Mouse (Mus musculus) liver, adult 2 months (tissue): Measurements from ENCODE around the gene Numbl. TPM values are rescaled to one million over a fixed set of nuclear protein-coding genes. Genes with fewer than 3 reads are reported as not detected.
A peak's percentile ranks its signal among the peaks of the same experiment; 100 is the strongest.

Experiments used
- DNase-seq: peaks from one replicate; pipeline ENCODE4 v3.0.0-alpha.2; 2011; ENCODE audit warnings: low read depth, low spot score; ENCODE audit errors: extremely low read depth
- H3K27ac ChIP-seq: fragments of 200-500 bp; replicated peaks from 2 replicates; pipeline ENCODE4 v1.5.1; 2012; ENCODE audit warnings: low read depth, mild to moderate bottlenecking, control low read depth, inconsistent platforms, low read length; ENCODE audit not compliant: insufficient read depth
- H3K27me3 ChIP-seq: fragments of 200-500 bp; 2 replicates; pipeline ENCODE4 v1.6.1; 2012; ENCODE audit warnings: mild to moderate bottlenecking, moderate library complexity, low read length, inconsistent platforms; ENCODE audit not compliant: control insufficient read depth, insufficient read depth
- H3K36me3 ChIP-seq: fragments of 200-500 bp; 2 replicates; pipeline ENCODE4 v1.6.1; 2012; ENCODE audit warnings: low read length, inconsistent platforms; ENCODE audit not compliant: control insufficient read depth, insufficient read depth
- H3K4me1 ChIP-seq: fragments of 200-500 bp; 2 replicates; pipeline ENCODE4 v1.6.1; 2011; ENCODE audit warnings: low read length; ENCODE audit not compliant: control insufficient read depth, insufficient read depth
- H3K4me3 ChIP-seq: fragments of 200-500 bp; 2 replicates; pipeline ENCODE4 v1.5.1; 2011; ENCODE audit warnings: low read depth, mild to moderate bottlenecking, control low read depth, low read length, moderate library complexity; ENCODE audit not compliant: insufficient read depth
- H3K79me2 ChIP-seq: fragments of 200-500 bp; 2 replicates; pipeline ENCODE4 v1.6.1; 2012; ENCODE audit warnings: inconsistent platforms, mild to moderate bottlenecking, low read length, moderate library complexity; ENCODE audit not compliant: control insufficient read depth, insufficient read depth
- H3K9ac ChIP-seq: fragments of 200-500 bp; 2 replicates; pipeline ENCODE4 v1.6.1; 2012; ENCODE audit warnings: low read depth, mild to moderate bottlenecking, control low read depth, inconsistent platforms, low read length
- CTCF ChIP-seq: fragments of 200-500 bp; IDR thresholded peaks from 2 replicates; pipeline ENCODE4 v1.5.1; 2011; ENCODE audit warnings: low read depth, low read length, control low read depth
- POLR2A ChIP-seq: fragments of 200-500 bp; IDR thresholded peaks from 2 replicates; pipeline ENCODE4 v1.6.1; 2011; ENCODE audit warnings: low read length, control low read depth; ENCODE audit not compliant: insufficient read depth; ENCODE audit errors: extremely low read depth
- WGBS: fragments of 180-500 bp; shearing (Covaris S2); methylation state at CpG from one replicate; pipeline ENCODE4 v1.1.7; 2018; 5-methylcytosine and 5-hydroxymethylcytosine counted together
- polyA plus RNA-seq: library from polyadenylated mRNA; depleted of rRNA; stranded (reverse); fragments of >200 nt; gene quantifications from 2 replicates; pipeline ENCODE4 v1.2.3, GENCODE M21; 2012
- total RNA-seq: library from RNA; depleted of rRNA; stranded (reverse); fragments of >200 nt; gene quantifications from 2 replicates; pipeline ENCODE4 v1.2.3, GENCODE M21; 2014

Gene Numbl
- total and polyA plus RNA-seq, 2 experiments = 0.46 to 1.5 TPM

DNA sequence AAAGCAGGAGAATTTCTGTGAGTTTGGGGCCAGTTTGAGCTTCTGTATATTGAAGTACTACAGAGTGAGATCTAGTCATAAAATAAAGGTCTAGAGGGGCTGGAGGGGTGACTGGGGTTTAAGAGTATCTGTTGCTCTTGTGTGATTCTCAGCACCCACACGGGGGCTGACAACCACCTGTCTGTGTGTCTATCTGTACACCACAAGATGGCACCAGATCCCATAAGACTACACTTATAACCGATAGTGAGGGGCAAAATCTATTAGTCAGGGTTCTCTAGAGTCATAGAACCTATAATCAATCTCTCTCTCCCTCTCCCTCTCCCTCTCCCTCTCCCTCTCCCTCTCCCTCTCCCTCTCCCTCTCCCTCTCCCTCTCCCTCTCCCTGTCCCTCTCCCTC lies 32.3 kb downstream of the Numbl start:
- H3K36me3 ChIP-seq = no peaks in the 10 kb centered on the region
- no peaks in the 10 kb centered on the region for H3K79me2 ChIP-seq
- TF ChIP-seq CTCF = no peak
- TF ChIP-seq POLR2A = no peak
- no peak overlapping the region for H3K27ac ChIP-seq
- 0 out of 2 replicates have a peak, but pooled peaks cover 2% of the 10 kb centered on the region for H3K4me1 ChIP-seq
- H3K27me3 ChIP-seq = no peaks in the 10 kb centered on the region
- 76% methylated on average over 2 of the region's 2 CpGs for WGBS
- DNase-seq = no peak
- H3K9ac ChIP-seq = no peak overlapping the region
- no peak overlapping the region for H3K4me3 ChIP-seq

DNA sequence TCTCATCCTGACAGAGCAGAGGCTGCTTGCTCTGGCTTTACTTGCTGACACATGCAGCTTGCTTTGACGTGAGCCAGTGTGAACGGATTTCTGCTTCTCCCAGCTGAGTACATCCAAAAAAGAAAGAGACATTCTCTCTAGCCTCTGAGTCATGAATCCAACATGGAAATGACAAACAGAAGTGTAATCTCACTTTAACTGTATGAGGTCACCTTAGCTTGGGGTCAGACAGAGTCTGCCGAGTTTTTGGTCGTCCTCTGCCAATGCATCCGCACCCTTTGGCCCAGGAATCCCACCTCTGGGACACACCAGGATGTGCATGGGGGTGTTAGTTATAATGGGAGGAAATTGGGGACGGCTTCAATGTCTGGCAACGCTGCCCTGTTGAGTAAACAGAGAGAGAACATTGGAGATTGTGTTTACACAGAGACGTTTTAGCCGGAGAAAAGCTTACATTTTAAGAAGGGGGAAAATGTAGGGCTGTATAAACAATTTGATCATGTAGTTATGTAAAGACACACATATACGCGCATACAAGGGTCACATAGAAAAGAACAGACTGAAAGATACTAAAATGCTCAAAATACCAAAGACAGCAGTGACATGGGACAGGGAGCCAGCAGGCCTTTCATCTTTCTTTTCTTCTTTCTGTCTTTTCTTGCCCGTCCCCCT lies 33.7 kb downstream of the Numbl start:
- Histone ChIP-seq H3K27me3 (no peaks in the 10 kb centered on the region), H3K27ac (peak overlapping the region; percentile 45), H3K36me3 (no peaks in the 10 kb centered on the region), H3K9ac (no peak overlapping the region), H3K4me3 (no peak overlapping the region), H3K4me1 (0 out of 2 replicates have a peak, but pooled peaks cover 2% of the 10 kb centered on the region), H3K79me2 (no peaks in the 10 kb centered on the region)
- WGBS = 25% methylated on average over 12 of the region's 12 CpGs
- peak; percentile 7 for DNase-seq
- no peak for TF ChIP-seq CTCF
- no peak for TF ChIP-seq POLR2A

DNA sequence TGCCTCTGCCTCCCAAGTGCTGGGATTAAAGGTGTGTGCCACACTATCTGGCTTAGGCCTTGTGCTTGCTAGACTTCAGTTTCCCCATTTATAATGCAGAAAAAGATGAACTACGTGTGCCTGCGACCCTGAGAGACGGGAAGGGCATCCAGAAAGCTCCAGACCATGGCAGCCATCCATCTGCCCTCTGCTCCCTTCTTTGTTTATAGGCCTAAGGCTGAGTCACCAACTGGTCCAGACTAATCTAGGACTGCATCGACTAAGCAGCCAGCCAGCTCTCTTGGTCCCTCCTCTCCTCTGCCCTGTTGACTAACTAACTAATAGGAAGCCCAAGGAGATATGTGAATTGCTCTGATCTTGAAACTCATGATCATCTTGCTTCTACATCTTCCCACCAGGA lies 37.7 kb downstream of the Numbl start:
- no peaks in the 10 kb centered on the region for H3K36me3 ChIP-seq
- no peak overlapping the region for H3K27ac ChIP-seq
- 6% methylated on average over 4 of the region's 4 CpGs for WGBS
- H3K27me3 ChIP-seq = no peaks in the 10 kb centered on the region
- no peak overlapping the region for H3K4me3 ChIP-seq
- 0 out of 2 replicates have a peak, but pooled peaks cover 2% of the 10 kb centered on the region for H3K4me1 ChIP-seq
- TF ChIP-seq CTCF = no peak
- no peak for TF ChIP-seq POLR2A
- peak; percentile 47 for DNase-seq
- no peaks in the 10 kb centered on the region for H3K79me2 ChIP-seq
- H3K9ac ChIP-seq = no peak overlapping the region

DNA sequence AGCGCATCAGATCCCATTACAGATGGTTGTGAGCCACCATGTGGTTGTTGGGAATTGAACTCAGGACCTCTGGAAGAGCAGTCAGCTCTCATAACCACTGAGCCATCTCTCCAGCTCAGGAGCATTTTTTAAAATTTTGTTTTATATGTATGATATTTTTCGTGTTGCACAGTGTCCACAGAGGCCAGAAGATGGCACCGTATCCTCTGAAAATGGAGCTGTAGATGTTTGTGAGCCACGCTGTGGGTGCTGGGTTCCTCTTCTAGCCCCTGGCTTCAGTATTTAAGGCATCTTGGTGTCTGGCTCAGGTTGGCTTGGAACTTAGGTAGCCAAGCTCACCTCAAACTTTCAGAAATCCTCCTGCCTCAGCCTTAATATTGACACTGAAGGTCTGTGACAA lies 38.3 kb downstream of the Numbl start:
- Histone ChIP-seq H3K27ac (no peak overlapping the region), H3K4me3 (no peak overlapping the region), H3K36me3 (no peaks in the 10 kb centered on the region), H3K4me1 (0 out of 2 replicates have a peak, but pooled peaks cover 2% of the 10 kb centered on the region), H3K9ac (no peak overlapping the region), H3K27me3 (no peaks in the 10 kb centered on the region), H3K79me2 (no peaks in the 10 kb centered on the region)
- 91% methylated on average over 4 of the region's 4 CpGs for WGBS
- TF ChIP-seq POLR2A (no peak), CTCF (no peak)
- DNase-seq = no peak

DNA sequence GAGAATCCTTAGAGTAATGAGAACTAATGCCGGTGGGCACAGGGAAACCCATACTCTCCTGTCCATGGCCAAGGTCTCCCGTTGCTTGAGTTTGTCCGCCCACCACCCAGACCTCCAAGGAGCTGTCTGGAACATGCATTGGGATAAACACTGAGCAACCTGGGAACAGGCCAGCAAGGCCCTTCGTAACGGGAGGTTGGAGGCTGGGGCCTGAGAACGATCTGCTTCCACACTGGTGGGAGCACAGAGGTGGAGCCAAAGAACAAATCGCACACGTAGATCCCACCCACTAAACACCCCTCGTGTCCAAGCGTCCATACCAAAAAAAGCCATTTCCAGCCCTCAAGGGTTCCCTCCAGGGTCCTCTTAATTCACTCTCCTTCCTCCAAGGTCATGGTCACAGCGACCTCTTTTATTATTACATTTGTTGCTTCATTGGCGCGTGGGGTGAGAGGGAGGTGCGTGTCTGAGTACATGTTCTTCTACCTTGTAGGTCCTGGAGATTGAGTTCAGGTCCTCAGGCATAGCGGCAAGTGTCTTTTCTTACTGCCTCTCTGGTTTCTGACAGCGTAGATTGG lies 39.9 kb downstream of the Numbl start:
- no peaks in the 10 kb centered on the region for H3K4me1 ChIP-seq
- no peak overlapping the region for H3K9ac ChIP-seq
- H3K27me3 ChIP-seq = no peaks in the 10 kb centered on the region
- H3K27ac ChIP-seq = no peak overlapping the region
- no peaks in the 10 kb centered on the region for H3K79me2 ChIP-seq
- no peak overlapping the region for H3K4me3 ChIP-seq
- no peak for TF ChIP-seq POLR2A
- TF ChIP-seq CTCF = no peak
- WGBS = 87% methylated on average over 16 of the region's 16 CpGs
- no peak for DNase-seq
- H3K36me3 ChIP-seq = no peaks in the 10 kb centered on the region

DNA sequence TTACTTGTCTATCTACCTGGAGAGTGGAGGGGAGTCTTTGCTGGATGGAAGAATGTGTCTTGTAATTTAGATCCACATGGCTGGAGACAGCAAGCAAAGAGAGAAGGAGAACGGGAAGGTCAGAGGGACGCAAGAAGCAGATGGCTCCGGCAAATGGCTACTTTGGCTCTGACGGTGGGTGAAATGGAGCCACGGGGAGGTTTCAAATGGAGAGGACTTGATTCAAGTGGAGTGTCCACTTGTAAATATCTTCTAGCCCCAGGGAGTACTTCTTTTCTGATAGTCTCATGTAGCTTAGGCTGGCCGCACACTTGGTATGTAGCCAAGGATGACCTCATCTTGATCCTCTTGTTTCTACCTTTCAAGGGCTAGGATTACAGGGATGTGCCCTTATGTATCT lies 40.6 kb downstream of the Numbl start:
- H3K4me1 ChIP-seq = no peaks in the 10 kb centered on the region
- H3K9ac ChIP-seq = no peak overlapping the region
- H3K27ac ChIP-seq = no peak overlapping the region
- TF ChIP-seq POLR2A (no peak), CTCF (no peak)
- no peak for DNase-seq
- 95% methylated on average over 6 of the region's 6 CpGs for WGBS
- no peaks in the 10 kb centered on the region for H3K36me3 ChIP-seq
- no peaks in the 10 kb centered on the region for H3K79me2 ChIP-seq
- H3K27me3 ChIP-seq = no peaks in the 10 kb centered on the region
- no peak overlapping the region for H3K4me3 ChIP-seq
